Mouse (Mus musculus): Measurements from ENCODE around the gene Dpp4. TPM values are rescaled to one million over a fixed set of nuclear protein-coding genes. Genes with fewer than 3 reads are reported as not detected.

Dpp4 gene
- polyA plus RNA-seq, 1 experiment from 2014 or later, result 11.1 TPM

DNA sequence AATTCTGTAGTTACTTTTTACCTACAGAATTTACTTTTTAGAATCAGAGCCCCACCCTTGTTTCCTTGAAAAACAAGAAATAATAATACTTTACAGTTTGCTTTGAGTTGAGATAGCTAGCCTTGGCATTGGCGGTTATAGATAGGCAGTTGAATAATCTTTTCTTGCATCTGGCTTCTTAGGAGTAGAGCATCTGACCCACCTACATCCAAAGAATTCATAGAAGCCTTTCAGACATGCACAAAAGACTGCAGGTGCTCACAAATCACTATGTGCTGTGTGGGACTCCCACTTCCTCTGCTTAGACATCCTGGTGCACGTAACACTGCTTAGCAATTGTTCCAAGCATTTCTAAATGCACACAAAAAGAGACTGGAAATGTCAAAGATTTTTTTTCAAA lies 127.0 kb downstream of the Dpp4 start:
- 86% methylated on average over 2 of the region's 2 CpGs for WGBS
- no peaks in the 10 kb centered on the region for H3K9me3 ChIP-seq (replicated peaks)
- H3K4me2 ChIP-seq (replicated peaks), result no peak overlapping the region
- H3K4me3 ChIP-seq (replicated peaks), result no peak overlapping the region
- no peak overlapping the region for H3K9ac ChIP-seq
- no peak overlapping the region for H3K27ac ChIP-seq (replicated peaks)
- no peaks in the 10 kb centered on the region for H3K4me1 ChIP-seq
- H3K27me3 ChIP-seq, result no peaks in the 10 kb centered on the region
- H3K36me3 ChIP-seq, result no peaks in the 10 kb centered on the region
- ATAC-seq (ENCODE audit: insufficient number of reproducible peaks, low FRiP score, low TSS enrichment, low read depth), result no peak

Other genes starting within 250 kb of the Dpp4 start
- gene Gcg, start 71.4 kb upstream of the Dpp4 start, polyA plus RNA-seq (2015; fragmentation: Nextera tagmentation; extraction: Ambion mirVana), result not detected in 2 replicates
- gene Fap, start 161.8 kb upstream of the Dpp4 start, polyA plus RNA-seq (2015; fragmentation: Nextera tagmentation; extraction: Ambion mirVana), result 27.6 and 30.9 TPM in 2 replicates
- 2.6 and 3.3 TPM in 2 replicates for gene Ifih1, start 234.0 kb upstream of the Dpp4 start, polyA plus RNA-seq (2015; fragmentation: Nextera tagmentation; extraction: Ambion mirVana)